Mouse (Mus musculus) neural tube, embryonic 13.5 days (tissue): ENCODE data around the gene Gpatch3. TPM values are rescaled to one million over a fixed set of nuclear protein-coding genes. Genes with fewer than 3 reads are reported as not detected.
A peak's percentile ranks its signal among the peaks of the same experiment; 100 is the strongest.

ENCODE experiments used
- ATAC-seq: fragments of 200-750 bp; cut with Nextera tagmentation; 2 replicates; pipeline ENCODE4 v1.8.0; 2017; ENCODE audit warnings: low read depth, mild to moderate bottlenecking, moderate TSS enrichment, moderate library complexity
- H3K27ac ChIP-seq: fragments of 300-500 bp; sonication (generic); replicated peaks from 2 replicates; pipeline ENCODE4 v1.5.1; 2015; ENCODE audit warnings: moderate library complexity, mild to moderate bottlenecking, inconsistent platforms
- H3K27me3 ChIP-seq: fragments of 300-500 bp; sonication (generic); 2 replicates; pipeline ENCODE4 v1.6.1; 2015; ENCODE audit warnings: mild to moderate bottlenecking, inconsistent platforms
- H3K36me3 ChIP-seq: fragments of 300-500 bp; sonication (generic); 2 replicates; pipeline ENCODE4 v1.6.1; 2015; ENCODE audit warnings: mild to moderate bottlenecking, inconsistent platforms
- H3K4me1 ChIP-seq: fragments of 300-500 bp; sonication (generic); replicated peaks from 2 replicates; pipeline ENCODE4 v1.6.1; 2015; ENCODE audit warnings: inconsistent platforms
- H3K4me2 ChIP-seq: fragments of 300-500 bp; sonication (generic); 2 replicates; pipeline ENCODE4 v1.6.1; 2015; ENCODE audit warnings: inconsistent platforms, mild to moderate bottlenecking, moderate library complexity
- H3K4me3 ChIP-seq: fragments of 300-500 bp; sonication (generic); 2 replicates; pipeline ENCODE4 v1.5.1; 2015; ENCODE audit warnings: mild to moderate bottlenecking, inconsistent platforms
- H3K9ac ChIP-seq: fragments of 300-500 bp; sonication (generic); 2 replicates; pipeline ENCODE4 v1.6.1; 2015; ENCODE audit warnings: moderate library complexity, mild to moderate bottlenecking, inconsistent platforms
- H3K9me3 ChIP-seq: fragments of 300-500 bp; sonication (generic); 2 replicates; pipeline ENCODE4 v1.6.1; 2016; ENCODE audit warnings: inconsistent platforms
- WGBS: fragments of 180-500 bp; shearing (Covaris S2); methylation state at CpG from one replicate; pipeline ENCODE4 v1.1.7; 2015; 5-methylcytosine and 5-hydroxymethylcytosine counted together
- polyA plus RNA-seq: library from polyadenylated mRNA; unstranded; fragments of >200 nt; fragmentation: Nextera tagmentation; extraction: Ambion mirVana; gene quantifications from 2 replicates; pipeline ENCODE4 v1.2.1, GENCODE M21; 2015

Gene Gpatch3
- polyA plus RNA-seq, 1 experiment from 2014 or later, result 7.8 TPM

GRCm38 (mm10) chr4:133613026-133613425 is 38.5 kb downstream of the Gpatch3 start:
- Histone ChIP-seq H3K4me3 (no peak overlapping the region), H3K27ac (no peak overlapping the region), H3K27me3 (no peaks in the 10 kb centered on the region), H3K36me3 (peaks cover 78% of the 10 kb centered on the region), H3K4me2 (no peak overlapping the region), H3K9ac (no peak overlapping the region), H3K4me1 (0 out of 2 replicates have a peak, but pooled peaks cover 3% of the 10 kb centered on the region), H3K9me3 (no peaks in the 10 kb centered on the region)
- ATAC-seq, result no peak
- 94% methylated on average over 8 of the region's 8 CpGs for WGBS

GRCm38 (mm10) chr4:133613867-133614266 is 39.3 kb downstream of the Gpatch3 start:
- H3K9me3 ChIP-seq, result no peaks in the 10 kb centered on the region
- no peak overlapping the region for H3K4me2 ChIP-seq
- H3K27me3 ChIP-seq, result no peaks in the 10 kb centered on the region
- peaks cover 71% of the 10 kb centered on the region for H3K36me3 ChIP-seq
- WGBS, result 90% methylated on average over 4 of the region's 4 CpGs
- 0 out of 2 replicates have a peak, but pooled peaks cover 3% of the 10 kb centered on the region for H3K4me1 ChIP-seq
- no peak overlapping the region for H3K4me3 ChIP-seq
- no peak overlapping the region for H3K9ac ChIP-seq
- ATAC-seq, result no peak
- H3K27ac ChIP-seq, result no peak overlapping the region

GRCm38 (mm10) chr4:133614274-133614761 is 39.8 kb downstream of the Gpatch3 start:
- Histone ChIP-seq H3K4me2 (no peak overlapping the region), H3K27ac (no peak overlapping the region), H3K4me1 (0 out of 2 replicates have a peak, but pooled peaks cover 3% of the 10 kb centered on the region), H3K9me3 (no peaks in the 10 kb centered on the region), H3K27me3 (no peaks in the 10 kb centered on the region), H3K36me3 (peaks cover 68% of the 10 kb centered on the region), H3K4me3 (no peak overlapping the region), H3K9ac (no peak overlapping the region)
- WGBS, result 87% methylated on average over 8 of the region's 8 CpGs
- ATAC-seq, result no peak

GRCm38 (mm10) chr4:133615416-133615815 is 40.9 kb downstream of the Gpatch3 start:
- Histone ChIP-seq H3K9me3 (no peaks in the 10 kb centered on the region), H3K27ac (no peak overlapping the region), H3K4me3 (no peak overlapping the region), H3K36me3 (peaks cover 67% of the 10 kb centered on the region), H3K9ac (no peak overlapping the region), H3K4me2 (no peak overlapping the region), H3K4me1 (0 out of 2 replicates have a peak, but pooled peaks cover 3% of the 10 kb centered on the region), H3K27me3 (no peaks in the 10 kb centered on the region)
- WGBS, result 83% methylated on average over 10 of the region's 10 CpGs
- ATAC-seq, result no peak

DNA sequence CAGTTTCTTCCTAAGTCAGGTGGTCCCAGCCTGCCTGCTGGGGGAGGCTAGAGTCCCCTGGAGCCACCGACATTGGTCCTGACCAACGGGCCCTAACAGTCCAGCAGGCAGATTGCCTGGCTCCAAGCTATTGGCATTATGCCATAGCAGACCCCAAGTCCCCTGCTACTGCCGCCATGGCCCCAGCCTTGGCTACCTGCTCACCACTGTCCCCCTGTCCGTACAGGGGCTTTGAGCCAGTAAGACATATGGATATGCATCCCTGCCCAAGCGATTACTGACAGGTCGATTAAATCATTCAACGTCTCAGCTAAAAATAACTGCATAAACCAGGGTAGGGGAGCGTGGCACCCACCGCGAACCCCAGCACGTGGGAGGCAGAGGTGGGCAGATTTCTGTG is 43.4 kb downstream of the Gpatch3 start:
- Histone ChIP-seq H3K9me3 (no peaks in the 10 kb centered on the region), H3K9ac (no peak overlapping the region), H3K27me3 (no peaks in the 10 kb centered on the region), H3K27ac (no peak overlapping the region), H3K4me1 (peaks cover 3% of the 10 kb centered on the region; the same call in 1 of the 2 replicates), H3K4me3 (no peak overlapping the region), H3K36me3 (peaks cover 55% of the 10 kb centered on the region), H3K4me2 (no peak overlapping the region)
- no peak for ATAC-seq
- WGBS, result 91% methylated on average over 11 of the region's 11 CpGs

GRCm38 (mm10) chr4:133619473-133620136 is 45.1 kb downstream of the Gpatch3 start:
- no peak overlapping the region for H3K4me3 ChIP-seq
- no peak overlapping the region for H3K4me2 ChIP-seq
- no peaks in the 10 kb centered on the region for H3K27me3 ChIP-seq
- no peak for ATAC-seq
- H3K36me3 ChIP-seq, result peaks cover 50% of the 10 kb centered on the region
- no peak overlapping the region for H3K27ac ChIP-seq
- H3K9ac ChIP-seq, result no peak overlapping the region
- H3K9me3 ChIP-seq, result no peaks in the 10 kb centered on the region
- WGBS, result 74% methylated on average over 4 of the region's 4 CpGs
- H3K4me1 ChIP-seq, result no peaks in the 10 kb centered on the region; the same call in 1 of the 2 replicates

DNA sequence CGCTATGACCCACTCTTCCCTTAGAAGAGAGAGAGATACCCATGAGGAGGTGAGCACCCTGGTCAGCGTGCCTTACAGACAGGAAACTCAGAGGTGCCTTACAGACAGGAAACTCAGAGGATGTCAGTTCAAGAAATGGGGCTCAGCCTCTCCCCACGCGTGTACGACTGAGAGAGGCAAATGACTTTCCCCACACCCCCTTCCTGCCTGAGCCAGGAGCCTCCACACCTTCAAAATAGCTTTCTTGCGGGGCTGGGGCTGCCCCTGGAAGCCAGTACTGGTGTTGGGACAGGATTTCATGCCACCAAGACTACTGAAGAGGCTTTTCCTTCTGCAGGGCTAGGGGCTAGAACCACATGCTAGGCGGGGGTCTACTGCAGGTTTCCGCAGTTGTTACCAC is 46.1 kb downstream of the Gpatch3 start:
- 92% methylated on average over 8 of the region's 8 CpGs for WGBS
- ATAC-seq, result no peak
- peaks cover 50% of the 10 kb centered on the region for H3K36me3 ChIP-seq
- H3K4me2 ChIP-seq, result no peak overlapping the region
- H3K4me3 ChIP-seq, result no peak overlapping the region
- no peak overlapping the region for H3K27ac ChIP-seq
- no peaks in the 10 kb centered on the region; the same call in 1 of the 2 replicates for H3K4me1 ChIP-seq
- no peak overlapping the region for H3K9ac ChIP-seq
- no peaks in the 10 kb centered on the region for H3K27me3 ChIP-seq
- H3K9me3 ChIP-seq, result no peaks in the 10 kb centered on the region

- H3K27ac ChIP-seq, result no peak overlapping the region
- no peak overlapping the region for H3K9ac ChIP-seq
- WGBS, result 81% methylated on average over 11 of the region's 11 CpGs
- no peak overlapping the region for H3K4me2 ChIP-seq
- H3K36me3 ChIP-seq, result peaks cover 64% of the 10 kb centered on the region
- H3K4me3 ChIP-seq, result no peak overlapping the region
- H3K27me3 ChIP-seq, result no peaks in the 10 kb centered on the region
- peaks cover 3% of the 10 kb centered on the region; the same call in 1 of the 2 replicates for H3K4me1 ChIP-seq
- no peak for ATAC-seq
- H3K9me3 ChIP-seq, result no peaks in the 10 kb centered on the region
These were observed 47.7 kb downstream of the Gpatch3 start for GRCm38 (mm10) chr4:133622161-133622695.

GRCm38 (mm10) chr4:133624830-133625229 is 50.3 kb downstream of the Gpatch3 start:
- H3K4me2 ChIP-seq, result no peak overlapping the region
- H3K4me1 ChIP-seq, result peaks cover 16% of the 10 kb centered on the region
- WGBS, result 89% methylated on average over 7 of the region's 7 CpGs
- no peak overlapping the region for H3K4me3 ChIP-seq
- H3K9me3 ChIP-seq, result no peaks in the 10 kb centered on the region
- no peak for ATAC-seq
- peaks cover 54% of the 10 kb centered on the region for H3K36me3 ChIP-seq
- no peaks in the 10 kb centered on the region for H3K27me3 ChIP-seq
- H3K27ac ChIP-seq, result no peak overlapping the region
- H3K9ac ChIP-seq, result no peak overlapping the region

DNA sequence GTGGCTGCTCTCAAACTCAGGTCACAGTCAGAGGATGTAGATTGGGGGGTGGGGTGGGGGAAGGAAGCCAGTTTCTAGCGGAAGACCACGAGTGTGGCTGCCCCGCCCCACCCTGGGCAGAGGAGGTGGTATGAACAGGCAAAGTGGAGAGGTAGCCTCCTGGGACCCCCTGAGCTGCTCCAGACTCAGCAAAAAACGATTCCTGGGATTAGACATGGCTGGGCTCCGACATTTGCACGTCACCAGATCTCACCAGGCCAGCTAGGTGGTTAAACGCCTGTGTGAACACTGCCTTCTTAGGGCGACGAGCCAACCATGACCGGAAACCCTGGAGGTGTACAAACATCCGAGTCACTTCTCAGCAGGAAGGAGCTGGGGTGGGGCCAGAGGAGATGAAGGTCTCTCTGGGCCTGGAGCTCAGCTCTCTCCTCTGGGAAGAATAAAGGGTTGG is 51.1 kb downstream of the Gpatch3 start:
- H3K9ac ChIP-seq, result no peak overlapping the region
- peaks cover 21% of the 10 kb centered on the region for H3K4me1 ChIP-seq
- WGBS, result 71% methylated on average over 11 of the region's 11 CpGs
- no peaks in the 10 kb centered on the region for H3K9me3 ChIP-seq
- no peak for ATAC-seq
- H3K27me3 ChIP-seq, result no peaks in the 10 kb centered on the region
- H3K4me2 ChIP-seq, result no peak overlapping the region
- no peak overlapping the region for H3K4me3 ChIP-seq
- peaks cover 47% of the 10 kb centered on the region for H3K36me3 ChIP-seq
- peak overlapping the region; percentile 47; the same call in 1 of the 2 replicates for H3K27ac ChIP-seq

DNA sequence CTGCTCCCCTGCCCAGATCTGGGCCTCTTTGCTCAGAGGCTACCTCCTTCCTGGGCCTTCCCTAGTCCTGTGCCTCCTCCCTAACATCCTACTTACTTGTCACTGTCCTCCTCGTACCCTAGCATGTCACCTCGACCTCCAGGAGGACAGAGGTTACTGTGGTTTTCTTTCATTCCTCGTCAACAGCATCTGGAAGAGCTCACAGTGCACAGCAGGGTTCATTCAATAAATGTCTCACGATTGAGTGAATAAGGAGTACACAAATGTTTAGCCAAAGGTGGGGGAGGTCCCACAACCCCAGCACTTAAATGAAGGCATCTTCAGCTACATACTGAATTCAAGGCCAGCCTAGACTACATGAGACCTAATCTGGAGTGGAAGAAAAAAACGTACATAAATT is 51.7 kb downstream of the Gpatch3 start:
- Histone ChIP-seq H3K9ac (no peak overlapping the region), H3K27ac (peak overlapping the region; percentile 47), H3K9me3 (no peaks in the 10 kb centered on the region), H3K4me1 (peaks cover 27% of the 10 kb centered on the region), H3K4me3 (no peak overlapping the region), H3K36me3 (peaks cover 42% of the 10 kb centered on the region), H3K27me3 (no peaks in the 10 kb centered on the region), H3K4me2 (no peak overlapping the region)
- WGBS, result 45% methylated on average over 5 of the region's 5 CpGs
- ATAC-seq, result no peak

DNA sequence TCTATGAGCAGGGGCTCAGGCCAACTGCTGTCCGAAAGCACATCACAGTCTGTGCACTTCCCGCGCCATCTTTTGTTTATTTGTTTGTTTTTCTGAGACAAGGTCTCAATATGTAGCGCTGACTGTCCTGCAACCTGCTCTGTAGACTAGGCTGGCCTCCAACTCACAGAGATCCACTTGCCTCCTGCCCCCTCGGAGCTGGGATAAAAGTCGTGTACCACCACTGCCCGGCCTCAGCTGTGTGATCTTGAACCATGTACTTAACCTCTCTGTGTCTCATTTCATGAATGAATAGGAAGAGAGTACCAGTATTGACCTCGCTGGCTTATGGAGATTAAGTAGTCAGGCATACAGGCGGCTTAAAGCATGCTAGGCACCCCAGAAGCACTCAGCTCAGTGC is 52.1 kb downstream of the Gpatch3 start:
- Histone ChIP-seq H3K9me3 (no peaks in the 10 kb centered on the region), H3K9ac (no peak overlapping the region), H3K27ac (no peak overlapping the region), H3K27me3 (no peaks in the 10 kb centered on the region), H3K4me1 (peaks cover 31% of the 10 kb centered on the region), H3K36me3 (peaks cover 38% of the 10 kb centered on the region), H3K4me3 (no peak overlapping the region), H3K4me2 (no peak overlapping the region)
- no peak for ATAC-seq
- WGBS, result 91% methylated on average over 9 of the region's 9 CpGs
